Mouse (Mus musculus): ENCODE measurements around the gene Defb19. TPM values are rescaled to one million over a fixed set of nuclear protein-coding genes. Genes with fewer than 3 reads are reported as not detected.

Gene Defb19
- polyA plus RNA-seq, 1 experiment from 2014 or later: not detected

- WGBS: 91% methylated on average over 2 of the region's 2 CpGs
- no peak for DNase-seq (ENCODE audit: low spot score)
- no peak for TF ChIP-seq CTCF (IDR thresholded peaks at IDR 0.05; ENCODE audit: low read depth)
- no peak for TF ChIP-seq EP300 (optimal IDR thresholded peaks at IDR 0.05)
Observed at GRCm38 (mm10) chr2:152624566-152624965, 44.5 kb upstream of the Defb19 start.

GRCm38 (mm10) chr2:152622953-152623352 is 42.8 kb upstream of the Defb19 start, which contains the start of gene Defb25:
Gene Defb25, minus strand, starts transcription at chr2:152623053.
- DNase-seq (ENCODE audit: low spot score): no peak
- Histone ChIP-seq H3K27ac (replicated peaks) (no peak within 1 kb of the TSS), H3K4me1 (replicated peaks; ENCODE audit: control insufficient read depth, insufficient read depth) (no peaks in the 10 kb centered on the region), H3K36me3 (ENCODE audit: control insufficient read depth, insufficient read depth, low read length) (no peaks in the 10 kb centered on the region), H3K4me2 (replicated peaks; ENCODE audit: low read depth) (no peak within 1 kb of the TSS), H3K9ac (ENCODE audit: low read length) (no peak within 1 kb of the TSS), H3K27me3 (ENCODE audit: control insufficient read depth, insufficient read depth, low read length) (no peaks in the 10 kb centered on the region), H3K4me3 (ENCODE audit: low read depth, low read length) (no peak within 1 kb of the TSS), H3K9me3 (ENCODE audit: control insufficient read depth, low read length) (no peaks in the 10 kb centered on the region)
- no peak for TF ChIP-seq EP300 (optimal IDR thresholded peaks at IDR 0.05)
- ATAC-seq (ENCODE audit: low FRiP score, low TSS enrichment): no peak
- 79% methylated on average over 7 of the region's 7 CpGs for WGBS

More at GRCm38 (mm10) chr2:152624566-152624965, 44.5 kb upstream of the Defb19 start:
- H3K9ac ChIP-seq (ENCODE audit: low read length): no peak overlapping the region
- H3K4me3 ChIP-seq (ENCODE audit: low read depth, low read length): no peak overlapping the region
- no peak overlapping the region for H3K4me2 ChIP-seq (replicated peaks; ENCODE audit: low read depth)
- H3K27ac ChIP-seq (replicated peaks): no peak overlapping the region
- H3K4me1 ChIP-seq (replicated peaks; ENCODE audit: control insufficient read depth, insufficient read depth): no peaks in the 10 kb centered on the region
- no peaks in the 10 kb centered on the region for H3K27me3 ChIP-seq (ENCODE audit: control insufficient read depth, insufficient read depth, low read length)
- H3K36me3 ChIP-seq (ENCODE audit: control insufficient read depth, insufficient read depth, low read length): no peaks in the 10 kb centered on the region
- no peak for ATAC-seq (ENCODE audit: low FRiP score, low TSS enrichment)
- H3K9me3 ChIP-seq (ENCODE audit: control insufficient read depth, low read length): no peaks in the 10 kb centered on the region

GRCm38 (mm10) chr2:152622151-152622550 is 42.0 kb upstream of the Defb19 start:
- no peaks in the 10 kb centered on the region for H3K4me1 ChIP-seq (replicated peaks; ENCODE audit: control insufficient read depth, insufficient read depth)
- no peaks in the 10 kb centered on the region for H3K9me3 ChIP-seq (ENCODE audit: control insufficient read depth, low read length)
- H3K27ac ChIP-seq (replicated peaks): no peak overlapping the region
- no peak for ATAC-seq (ENCODE audit: low FRiP score, low TSS enrichment)
- H3K36me3 ChIP-seq (ENCODE audit: control insufficient read depth, insufficient read depth, low read length): no peaks in the 10 kb centered on the region
- no peak overlapping the region for H3K9ac ChIP-seq (ENCODE audit: low read length)
- 86% methylated on average over 13 of the region's 13 CpGs for WGBS
- TF ChIP-seq EP300 (optimal IDR thresholded peaks at IDR 0.05): no peak
- TF ChIP-seq CTCF (IDR thresholded peaks at IDR 0.05; ENCODE audit: low read depth): no peak
- no peak for DNase-seq (ENCODE audit: low spot score)
- no peak overlapping the region for H3K4me3 ChIP-seq (ENCODE audit: low read depth, low read length)
- no peak overlapping the region for H3K4me2 ChIP-seq (replicated peaks; ENCODE audit: low read depth)
- H3K27me3 ChIP-seq (ENCODE audit: control insufficient read depth, insufficient read depth, low read length): no peaks in the 10 kb centered on the region

- no peak for TF ChIP-seq EP300 (optimal IDR thresholded peaks at IDR 0.05)
- no peak for TF ChIP-seq CTCF (IDR thresholded peaks at IDR 0.05; ENCODE audit: low read depth)
- Histone ChIP-seq H3K36me3 (ENCODE audit: control insufficient read depth, insufficient read depth, low read length) (no peaks in the 10 kb centered on the region), H3K4me1 (replicated peaks; ENCODE audit: control insufficient read depth, insufficient read depth) (no peaks in the 10 kb centered on the region), H3K4me3 (ENCODE audit: low read depth, low read length) (no peak overlapping the region), H3K27ac (replicated peaks) (no peak overlapping the region), H3K27me3 (ENCODE audit: control insufficient read depth, insufficient read depth, low read length) (no peaks in the 10 kb centered on the region), H3K9ac (ENCODE audit: low read length) (no peak overlapping the region), H3K4me2 (replicated peaks; ENCODE audit: low read depth) (no peak overlapping the region), H3K9me3 (ENCODE audit: control insufficient read depth, low read length) (no peaks in the 10 kb centered on the region)
- DNase-seq (ENCODE audit: low spot score) (no peak), ATAC-seq (ENCODE audit: low FRiP score, low TSS enrichment) (no peak)
- 58% methylated on average over 9 of the region's 9 CpGs for WGBS
Observed at GRCm38 (mm10) chr2:152620367-152621134, 40.4 kb upstream of the Defb19 start.

- Histone ChIP-seq H3K9ac (ENCODE audit: low read length) (no peak overlapping the region), H3K4me2 (replicated peaks; ENCODE audit: low read depth) (no peak overlapping the region), H3K4me1 (replicated peaks; ENCODE audit: control insufficient read depth, insufficient read depth) (no peaks in the 10 kb centered on the region), H3K9me3 (ENCODE audit: control insufficient read depth, low read length) (no peaks in the 10 kb centered on the region), H3K4me3 (ENCODE audit: low read depth, low read length) (no peak overlapping the region), H3K27me3 (ENCODE audit: control insufficient read depth, insufficient read depth, low read length) (no peaks in the 10 kb centered on the region), H3K36me3 (ENCODE audit: control insufficient read depth, insufficient read depth, low read length) (no peaks in the 10 kb centered on the region), H3K27ac (replicated peaks) (no peak overlapping the region)
- TF ChIP-seq CTCF (IDR thresholded peaks at IDR 0.05; ENCODE audit: low read depth) (peak; percentile 60), EP300 (optimal IDR thresholded peaks at IDR 0.05) (no peak)
- ATAC-seq (ENCODE audit: low FRiP score, low TSS enrichment) (no peak), DNase-seq (ENCODE audit: low spot score) (no peak)
- 64% methylated on average over 5 of the region's 5 CpGs for WGBS
Observed at GRCm38 (mm10) chr2:152617374-152617773, 37.3 kb upstream of the Defb19 start.

- Histone ChIP-seq H3K9ac (ENCODE audit: low read length) (no peak overlapping the region), H3K4me2 (replicated peaks; ENCODE audit: low read depth) (no peak overlapping the region), H3K27ac (replicated peaks) (no peak overlapping the region), H3K36me3 (ENCODE audit: control insufficient read depth, insufficient read depth, low read length) (no peaks in the 10 kb centered on the region), H3K27me3 (ENCODE audit: control insufficient read depth, insufficient read depth, low read length) (no peaks in the 10 kb centered on the region), H3K9me3 (ENCODE audit: control insufficient read depth, low read length) (no peaks in the 10 kb centered on the region), H3K4me1 (replicated peaks; ENCODE audit: control insufficient read depth, insufficient read depth) (no peaks in the 10 kb centered on the region), H3K4me3 (ENCODE audit: low read depth, low read length) (no peak overlapping the region)
- 71% methylated on average over 6 of the region's 6 CpGs for WGBS
- DNase-seq (ENCODE audit: low spot score) (no peak), ATAC-seq (ENCODE audit: low FRiP score, low TSS enrichment) (no peak)
- no peak for TF ChIP-seq CTCF (IDR thresholded peaks at IDR 0.05; ENCODE audit: low read depth)
- no peak for TF ChIP-seq EP300 (optimal IDR thresholded peaks at IDR 0.05)
Observed at GRCm38 (mm10) chr2:152616470-152616869, 36.4 kb upstream of the Defb19 start.

Measured in stomach, postnatal 0 days (tissue).